Mouse (Mus musculus): ENCODE data around the gene Crot.

DNA sequence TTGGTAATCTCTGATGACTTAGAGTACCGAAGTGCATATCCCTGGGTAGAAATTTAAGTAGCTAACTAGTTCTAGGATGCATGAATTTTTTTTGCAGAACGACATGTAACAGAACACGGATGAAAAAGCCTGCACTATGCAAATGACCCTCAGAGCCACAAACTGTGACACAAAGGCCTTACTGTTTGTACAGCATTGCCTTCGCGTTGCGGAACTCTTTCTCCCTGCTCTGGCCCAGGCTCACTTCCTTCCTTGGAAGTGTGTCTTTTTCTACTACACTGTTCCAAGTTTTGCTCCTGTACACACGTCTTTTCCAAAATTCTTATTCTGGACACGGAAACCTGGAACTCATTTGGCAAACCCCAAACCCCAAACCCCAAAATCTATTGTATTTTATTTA lies 14.2 kb upstream of the Crot start:
- TF ChIP-seq CTCF (IDR thresholded peaks at IDR 0.05; ENCODE audit: extremely low read depth, insufficient read depth, low read length) (no peak), POLR2A (IDR thresholded peaks at IDR 0.05; ENCODE audit: extremely low read depth, insufficient read depth, low read length) (no peak)

All from cortical plate, adult 2 months (tissue).